Mouse (Mus musculus): Measurements from ENCODE around the gene Rnf220.

DNA sequence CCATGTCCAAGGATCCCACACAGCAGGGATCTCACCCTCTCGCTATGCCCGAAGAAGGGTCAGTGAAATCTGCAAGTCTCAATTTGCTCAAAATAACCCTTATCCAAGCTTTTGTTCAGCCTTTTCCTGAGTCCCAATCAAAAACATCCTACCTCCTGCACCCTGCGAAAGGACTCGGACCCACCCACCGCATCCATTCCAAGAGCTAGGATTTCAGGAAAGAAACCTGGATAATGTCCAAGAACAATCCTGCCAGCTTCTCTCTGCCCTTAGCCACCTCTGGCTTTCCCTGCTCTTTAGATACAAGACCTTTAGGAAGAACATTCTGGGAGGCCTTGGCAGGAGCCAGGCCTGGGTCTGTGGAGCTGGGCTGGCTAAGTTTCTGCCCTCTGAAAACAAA is 144.8 kb downstream of the Rnf220 start:
- TF ChIP-seq EP300 (IDR thresholded peaks at IDR 0.05; ENCODE audit: low read depth) (no peak), CTCF (IDR thresholded peaks at IDR 0.05; ENCODE audit: low read depth) (no peak)
